Mouse (Mus musculus) heart, embryonic 12.5 days (tissue): ENCODE measurements around the gene Dapk1. TPM values are rescaled to one million over a fixed set of nuclear protein-coding genes. Genes with fewer than 3 reads are reported as not detected.

Source experiments
- ATAC-seq: fragments of 200-750 bp; cut with Nextera tagmentation; 2 replicates; pipeline ENCODE4 v1.8.0; 2017; ENCODE audit warnings: moderate TSS enrichment, moderate library complexity; ENCODE audit not compliant: insufficient number of reproducible peaks, low FRiP score
- H3K27ac ChIP-seq: fragments of 300-500 bp; sonication (generic); 2 replicates; pipeline ENCODE4 v1.5.1; 2016; ENCODE audit warnings: mild to moderate bottlenecking, moderate library complexity; ENCODE audit not compliant: poor library complexity, severe bottlenecking
- H3K27me3 ChIP-seq: fragments of 300-500 bp; sonication (generic); replicated peaks from 2 replicates; pipeline ENCODE4 v1.6.1; 2016; ENCODE audit warnings: mild to moderate bottlenecking, moderate library complexity
- H3K36me3 ChIP-seq: fragments of 300-500 bp; sonication (generic); 2 replicates; pipeline ENCODE4 v1.6.1; 2016; ENCODE audit warnings: mild to moderate bottlenecking, moderate library complexity
- H3K4me1 ChIP-seq: fragments of 300-500 bp; sonication (generic); replicated peaks from 2 replicates; pipeline ENCODE4 v1.6.1; 2016; ENCODE audit warnings: mild to moderate bottlenecking
- H3K4me2 ChIP-seq: fragments of 300-500 bp; sonication (generic); 2 replicates; pipeline ENCODE4 v1.6.1; 2016; ENCODE audit warnings: mild to moderate bottlenecking, moderate library complexity
- H3K4me3 ChIP-seq: fragments of 300-500 bp; sonication (generic); 2 replicates; pipeline ENCODE4 v1.5.1; 2016; ENCODE audit warnings: mild to moderate bottlenecking
- H3K9ac ChIP-seq: fragments of 300-500 bp; sonication (generic); 2 replicates; pipeline ENCODE4 v1.6.1; 2016; ENCODE audit warnings: mild to moderate bottlenecking, moderate library complexity
- H3K9me3 ChIP-seq: fragments of 300-500 bp; sonication (generic); replicated peaks from 2 replicates; pipeline ENCODE4 v1.6.1; 2016; ENCODE audit warnings: mild to moderate bottlenecking, moderate library complexity
- WGBS: fragments of 180-500 bp; shearing (Covaris S2); methylation state at CpG from one replicate; pipeline ENCODE4 v1.1.7; 2016; 5-methylcytosine and 5-hydroxymethylcytosine counted together
- polyA plus RNA-seq: library from polyadenylated mRNA; unstranded; fragments of >200 nt; fragmentation: Nextera tagmentation; extraction: Ambion mirVana; gene quantifications from 2 replicates; pipeline ENCODE4 v1.2.1, GENCODE M21; 2016

Gene Dapk1
- polyA plus RNA-seq, 1 experiment from 2014 or later = 12.5 TPM

GRCm38 (mm10) chr13:60640420-60640819, 38.7 kb downstream of the Dapk1 start:
- Histone ChIP-seq H3K4me3 (no peak overlapping the region), H3K36me3 (no peaks in the 10 kb centered on the region), H3K9me3 (no peaks in the 10 kb centered on the region), H3K9ac (no peak overlapping the region), H3K4me1 (peaks cover 14% of the 10 kb centered on the region), H3K27me3 (no peaks in the 10 kb centered on the region), H3K4me2 (no peak overlapping the region), H3K27ac (no peak overlapping the region)
- 79% methylated on average over 7 of the region's 7 CpGs for WGBS
- no peak for ATAC-seq

GRCm38 (mm10) chr13:60644457-60644889, 42.7 kb downstream of the Dapk1 start:
- Histone ChIP-seq H3K4me2 (no peak overlapping the region), H3K9ac (no peak overlapping the region), H3K36me3 (no peaks in the 10 kb centered on the region), H3K27ac (no peak overlapping the region), H3K4me1 (peaks cover 14% of the 10 kb centered on the region), H3K9me3 (no peaks in the 10 kb centered on the region), H3K4me3 (no peak overlapping the region), H3K27me3 (no peaks in the 10 kb centered on the region)
- WGBS = 44% methylated on average over 5 of the region's 5 CpGs
- ATAC-seq = peak; percentile 63

- Histone ChIP-seq H3K27ac (no peak overlapping the region), H3K4me1 (peaks cover 11% of the 10 kb centered on the region), H3K36me3 (no peaks in the 10 kb centered on the region), H3K27me3 (no peaks in the 10 kb centered on the region), H3K9me3 (no peaks in the 10 kb centered on the region), H3K4me2 (no peak overlapping the region), H3K4me3 (no peak overlapping the region), H3K9ac (no peak overlapping the region)
- WGBS = 91% methylated on average over 3 of the region's 3 CpGs
- no peak for ATAC-seq
Measured at GRCm38 (mm10) chr13:60646791-60647190, 45.0 kb downstream of the Dapk1 start.

GRCm38 (mm10) chr13:60648350-60648749, 46.6 kb downstream of the Dapk1 start:
- Histone ChIP-seq H3K27ac (no peak overlapping the region), H3K9me3 (no peaks in the 10 kb centered on the region), H3K4me1 (peaks cover 11% of the 10 kb centered on the region), H3K36me3 (no peaks in the 10 kb centered on the region), H3K4me3 (no peak overlapping the region), H3K4me2 (no peak overlapping the region), H3K27me3 (no peaks in the 10 kb centered on the region), H3K9ac (no peak overlapping the region)
- no peak for ATAC-seq
- WGBS = 84% methylated on average over 5 of the region's 5 CpGs

GRCm38 (mm10) chr13:60650000-60650399, 48.3 kb downstream of the Dapk1 start:
- ATAC-seq = no peak
- Histone ChIP-seq H3K9me3 (no peaks in the 10 kb centered on the region), H3K4me1 (peaks cover 7% of the 10 kb centered on the region; the same call in 1 of the 2 replicates), H3K4me2 (no peak overlapping the region), H3K9ac (no peak overlapping the region), H3K4me3 (no peak overlapping the region), H3K27me3 (no peaks in the 10 kb centered on the region), H3K27ac (no peak overlapping the region), H3K36me3 (no peaks in the 10 kb centered on the region)
- 90% methylated on average over 11 of the region's 11 CpGs for WGBS

- Histone ChIP-seq H3K27ac (no peak overlapping the region), H3K4me1 (peaks cover 7% of the 10 kb centered on the region; the same call in 1 of the 2 replicates), H3K4me3 (no peak overlapping the region), H3K9me3 (no peaks in the 10 kb centered on the region), H3K9ac (no peak overlapping the region), H3K36me3 (no peaks in the 10 kb centered on the region), H3K4me2 (no peak overlapping the region), H3K27me3 (no peaks in the 10 kb centered on the region)
- 67% methylated on average over 2 of the region's 2 CpGs for WGBS
- ATAC-seq = no peak
Measured at GRCm38 (mm10) chr13:60654017-60654565, 52.3 kb downstream of the Dapk1 start.

GRCm38 (mm10) chr13:60655246-60655645, 53.5 kb downstream of the Dapk1 start:
- Histone ChIP-seq H3K9ac (no peak overlapping the region), H3K9me3 (no peaks in the 10 kb centered on the region), H3K4me3 (no peak overlapping the region), H3K27me3 (no peaks in the 10 kb centered on the region), H3K27ac (no peak overlapping the region), H3K4me2 (no peak overlapping the region), H3K4me1 (peaks cover 15% of the 10 kb centered on the region), H3K36me3 (no peaks in the 10 kb centered on the region)
- WGBS = 74% methylated on average over 3 of the region's 3 CpGs
- ATAC-seq = no peak

- Histone ChIP-seq H3K4me1 (peaks cover 20% of the 10 kb centered on the region), H3K4me2 (no peak overlapping the region), H3K27me3 (no peaks in the 10 kb centered on the region), H3K9ac (no peak overlapping the region), H3K4me3 (no peak overlapping the region), H3K9me3 (no peaks in the 10 kb centered on the region), H3K36me3 (no peaks in the 10 kb centered on the region), H3K27ac (no peak overlapping the region)
- WGBS = 79% methylated on average over 1 of the region's 1 CpGs
- no peak for ATAC-seq
Measured at GRCm38 (mm10) chr13:60659600-60659999, 57.9 kb downstream of the Dapk1 start.

- peaks cover 20% of the 10 kb centered on the region for H3K4me1 ChIP-seq
- H3K4me3 ChIP-seq = no peak overlapping the region
- WGBS = 41% methylated on average over 2 of the region's 2 CpGs
- H3K4me2 ChIP-seq = no peak overlapping the region
- no peaks in the 10 kb centered on the region for H3K27me3 ChIP-seq
- no peaks in the 10 kb centered on the region for H3K9me3 ChIP-seq
- H3K9ac ChIP-seq = no peak overlapping the region
- no peaks in the 10 kb centered on the region for H3K36me3 ChIP-seq
- H3K27ac ChIP-seq = no peak overlapping the region
- no peak for ATAC-seq
Measured at GRCm38 (mm10) chr13:60660056-60660455, 58.3 kb downstream of the Dapk1 start.

GRCm38 (mm10) chr13:60660711-60661261, 59.0 kb downstream of the Dapk1 start:
- peaks cover 20% of the 10 kb centered on the region for H3K4me1 ChIP-seq
- no peak overlapping the region for H3K4me3 ChIP-seq
- no peaks in the 10 kb centered on the region for H3K36me3 ChIP-seq
- H3K27me3 ChIP-seq = no peaks in the 10 kb centered on the region
- no peaks in the 10 kb centered on the region for H3K9me3 ChIP-seq
- no peak overlapping the region for H3K9ac ChIP-seq
- no peak for ATAC-seq
- 71% methylated on average over 9 of the region's 9 CpGs for WGBS
- no peak overlapping the region for H3K27ac ChIP-seq
- H3K4me2 ChIP-seq = no peak overlapping the region

GRCm38 (mm10) chr13:60662493-60663177, 60.9 kb downstream of the Dapk1 start:
- no peaks in the 10 kb centered on the region for H3K9me3 ChIP-seq
- no peak for ATAC-seq
- no peak overlapping the region for H3K9ac ChIP-seq
- no peak overlapping the region for H3K27ac ChIP-seq
- H3K27me3 ChIP-seq = no peaks in the 10 kb centered on the region
- H3K4me1 ChIP-seq = peaks cover 20% of the 10 kb centered on the region
- WGBS = 85% methylated on average over 8 of the region's 8 CpGs
- no peak overlapping the region for H3K4me3 ChIP-seq
- H3K4me2 ChIP-seq = no peak overlapping the region
- H3K36me3 ChIP-seq = no peaks in the 10 kb centered on the region
